Mouse (Mus musculus) limb, embryonic 10.5 days (tissue): ENCODE data around the gene Kdm2a. TPM values are rescaled to one million over a fixed set of nuclear protein-coding genes. Genes with fewer than 3 reads are reported as not detected.

ENCODE experiments used
- DNase-seq: peaks from one replicate; pipeline ENCODE4 v3.0.0-alpha.2; 2017; ENCODE audit warnings: low spot score
- H3K27ac ChIP-seq: fragments of 300-500 bp; sonication (generic); 2 replicates; pipeline ENCODE4 v1.5.1; 2016; ENCODE audit warnings: mild to moderate bottlenecking
- H3K27me3 ChIP-seq: fragments of 300-500 bp; sonication (generic); 2 replicates; pipeline ENCODE4 v1.6.1; 2016; ENCODE audit warnings: low read depth, mild to moderate bottlenecking; ENCODE audit not compliant: poor library complexity, severe bottlenecking
- H3K36me3 ChIP-seq: fragments of 300-500 bp; sonication (generic); 2 replicates; pipeline ENCODE4 v1.6.1; 2016; ENCODE audit warnings: mild to moderate bottlenecking, moderate library complexity
- H3K4me1 ChIP-seq: fragments of 300-500 bp; sonication (generic); 2 replicates; pipeline ENCODE4 v1.6.1; 2016
- H3K4me3 ChIP-seq: fragments of 300-500 bp; sonication (generic); 2 replicates; pipeline ENCODE4 v1.5.1; 2016; ENCODE audit warnings: mild to moderate bottlenecking, moderate library complexity
- H3K9me3 ChIP-seq: fragments of 300-500 bp; sonication (generic); replicated peaks from 2 replicates; pipeline ENCODE4 v1.6.1; 2016; ENCODE audit warnings: mild to moderate bottlenecking
- WGBS: fragments of 180-500 bp; shearing (Covaris S2); methylation state at CpG from one replicate; pipeline ENCODE4 v1.1.7; 2016; 5-methylcytosine and 5-hydroxymethylcytosine counted together
- polyA plus RNA-seq: library from polyadenylated mRNA; unstranded; fragments of >200 nt; fragmentation: Nextera tagmentation; extraction: Ambion mirVana; gene quantifications from 2 replicates; pipeline ENCODE4 v1.2.1, GENCODE M21; 2016

The Kdm2a gene
- polyA plus RNA-seq, 1 experiment from 2014 or later: 77.9 TPM

GRCm38 (mm10) chr19:4433756-4434155 is 35.7 kb upstream of the Kdm2a start:
- no peak overlapping the region for H3K4me3 ChIP-seq
- DNase-seq: no peak
- H3K9me3 ChIP-seq: no peaks in the 10 kb centered on the region
- no peaks in the 10 kb centered on the region for H3K27me3 ChIP-seq
- 90% methylated on average over 1 of the region's 1 CpGs for WGBS
- peaks cover 52% of the 10 kb centered on the region for H3K36me3 ChIP-seq
- peaks cover 11% of the 10 kb centered on the region for H3K4me1 ChIP-seq
- no peak overlapping the region for H3K27ac ChIP-seq

GRCm38 (mm10) chr19:4430091-4430620 is 32.1 kb upstream of the Kdm2a start:
- H3K36me3 ChIP-seq: peaks cover 58% of the 10 kb centered on the region
- no peaks in the 10 kb centered on the region for H3K9me3 ChIP-seq
- H3K4me1 ChIP-seq: no peaks in the 10 kb centered on the region
- no peaks in the 10 kb centered on the region for H3K27me3 ChIP-seq
- DNase-seq: no peak
- H3K4me3 ChIP-seq: no peak overlapping the region
- whole genome bisulfite sequencing: 94% methylated on average over 4 of the region's 4 CpGs
- H3K27ac ChIP-seq: no peak overlapping the region

DNA sequence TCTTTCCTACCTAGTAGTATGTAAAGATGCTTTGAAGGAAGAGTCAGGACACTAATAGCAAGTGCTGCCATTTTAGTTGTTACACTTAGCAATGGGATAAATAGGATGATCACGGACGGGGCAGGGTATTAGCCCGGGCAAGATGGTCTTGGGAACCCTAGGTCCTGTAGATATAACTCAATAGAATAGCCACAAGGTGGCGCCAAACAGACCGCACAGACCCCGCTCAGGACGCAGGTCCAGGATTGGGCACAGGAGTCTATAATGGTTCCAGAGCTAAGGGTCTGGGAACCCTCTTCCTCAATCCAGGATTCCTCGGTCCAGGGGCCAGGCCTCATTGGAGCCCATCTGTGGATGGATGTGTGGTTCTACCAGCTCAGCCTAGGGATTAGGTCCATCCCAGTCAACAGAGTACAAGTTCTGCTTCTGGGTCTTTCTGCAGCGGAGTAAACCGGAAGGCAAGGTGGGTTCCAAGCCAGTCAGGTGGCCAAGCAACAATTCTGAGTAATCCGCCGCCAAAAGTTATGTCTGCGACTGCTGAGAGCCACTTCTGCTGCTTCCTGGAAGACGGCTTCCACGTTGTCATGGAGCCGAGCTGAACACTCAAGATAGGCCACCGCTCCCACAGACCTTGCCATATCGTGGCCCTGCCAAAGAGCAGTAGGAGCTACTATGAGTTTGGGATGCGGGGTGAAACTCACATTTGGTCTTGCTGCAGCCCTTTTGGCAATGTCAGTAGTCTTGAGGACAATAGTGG is 27.7 kb upstream of the Kdm2a start:
- peak; percentile 59 for DNase-seq

DNA sequence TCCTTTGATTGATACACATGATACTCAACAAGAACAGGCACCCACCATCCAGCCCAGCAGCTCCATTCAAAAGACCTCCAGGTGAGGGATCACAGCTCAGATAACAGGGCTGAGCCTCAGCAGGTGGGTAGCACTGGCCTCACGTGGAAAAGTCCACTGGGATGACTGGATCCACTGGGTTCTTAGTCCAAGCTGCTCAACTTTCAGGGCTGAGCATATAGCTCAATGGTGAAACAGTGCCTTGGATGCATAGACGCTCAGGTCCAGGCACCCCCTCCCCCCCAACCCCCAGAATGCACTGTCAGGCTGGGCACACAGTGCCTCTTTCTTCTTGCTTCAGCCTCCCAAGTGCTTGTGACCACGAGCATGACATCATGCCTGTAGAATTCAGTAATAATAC is 24.9 kb upstream of the Kdm2a start:
- no peak for DNase-seq
- Histone ChIP-seq H3K27ac (no peak overlapping the region), H3K9me3 (no peaks in the 10 kb centered on the region), H3K36me3 (peaks cover 46% of the 10 kb centered on the region), H3K27me3 (no peaks in the 10 kb centered on the region), H3K4me3 (no peak overlapping the region), H3K4me1 (no peaks in the 10 kb centered on the region)
- WGBS: 86% methylated on average over 3 of the region's 3 CpGs

More for the DNA sequence above, 27.7 kb upstream of the Kdm2a start:
- 78% methylated on average over 19 of the region's 19 CpGs for WGBS
- Histone ChIP-seq H3K36me3 (peaks cover 56% of the 10 kb centered on the region), H3K4me1 (no peaks in the 10 kb centered on the region), H3K4me3 (no peak overlapping the region), H3K9me3 (no peaks in the 10 kb centered on the region), H3K27me3 (no peaks in the 10 kb centered on the region), H3K27ac (no peak overlapping the region)

DNA sequence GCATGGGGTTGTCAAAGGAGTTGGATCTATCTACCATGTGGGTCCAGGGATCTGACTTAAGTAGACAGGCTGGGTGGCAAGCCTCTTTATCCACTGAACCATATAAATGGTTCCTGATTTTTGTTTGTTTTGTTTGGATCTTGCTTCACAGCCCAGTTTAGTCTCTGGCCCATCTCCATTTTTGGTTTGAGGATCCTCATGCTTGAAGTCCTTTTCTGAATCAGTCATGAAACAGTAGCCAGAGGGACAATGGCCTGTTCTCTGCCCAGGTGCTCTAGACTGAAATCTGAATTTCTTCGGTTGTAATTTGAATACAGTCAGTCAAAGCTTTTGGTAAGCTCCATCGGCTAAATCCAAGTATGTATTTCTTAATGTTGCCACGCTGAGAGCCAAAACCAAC is 24.5 kb upstream of the Kdm2a start:
- Histone ChIP-seq H3K4me1 (no peaks in the 10 kb centered on the region), H3K27ac (no peak overlapping the region), H3K4me3 (no peak overlapping the region), H3K36me3 (peaks cover 42% of the 10 kb centered on the region), H3K9me3 (no peaks in the 10 kb centered on the region), H3K27me3 (no peaks in the 10 kb centered on the region)
- 95% methylated on average over 3 of the region's 3 CpGs for WGBS
- DNase-seq: no peak

DNA sequence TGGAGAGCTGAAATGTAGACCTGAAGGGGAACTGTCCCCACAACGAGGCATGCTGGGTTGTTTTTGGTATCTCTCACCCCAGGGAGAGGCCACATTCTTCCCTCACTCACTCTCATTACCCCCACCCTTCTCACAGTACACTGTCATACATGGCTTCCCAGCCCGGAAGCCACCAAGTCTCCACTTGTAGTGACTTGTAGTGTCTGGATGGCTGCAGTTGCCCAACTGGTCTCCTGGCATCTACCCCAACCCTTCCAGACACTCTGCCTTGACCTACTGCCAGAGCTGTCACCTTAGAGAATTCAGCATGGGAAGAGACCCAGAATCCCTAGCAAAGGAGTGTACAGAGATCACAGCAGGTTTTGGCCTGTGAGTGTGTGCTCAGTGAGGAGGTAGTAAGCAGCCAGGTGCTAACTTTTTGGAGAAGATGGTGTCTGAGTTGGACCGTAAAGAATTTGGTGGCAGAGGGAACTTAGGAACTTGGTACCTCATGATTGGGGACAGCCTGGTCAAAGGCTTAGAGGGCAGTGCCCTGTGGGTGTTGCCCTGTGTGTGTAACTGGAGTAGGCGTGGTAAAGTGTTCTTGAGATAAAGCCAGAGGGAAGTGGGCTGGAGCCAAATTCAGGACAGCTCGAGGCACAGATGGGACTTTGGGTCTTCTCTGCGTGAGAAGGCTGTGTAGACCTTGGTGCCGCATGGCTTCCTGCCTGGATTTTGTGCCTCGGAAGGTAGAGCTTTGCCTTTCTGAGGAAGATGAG is 22.2 kb upstream of the Kdm2a start:
- Histone ChIP-seq H3K4me3 (no peak overlapping the region), H3K27ac (no peak overlapping the region), H3K36me3 (peaks cover 26% of the 10 kb centered on the region), H3K9me3 (no peaks in the 10 kb centered on the region), H3K27me3 (no peaks in the 10 kb centered on the region), H3K4me1 (no peaks in the 10 kb centered on the region)
- WGBS: 88% methylated on average over 8 of the region's 8 CpGs
- DNase-seq: no peak

GRCm38 (mm10) chr19:4419711-4420110 is 21.6 kb upstream of the Kdm2a start:
- peaks cover 20% of the 10 kb centered on the region for H3K36me3 ChIP-seq
- no peaks in the 10 kb centered on the region for H3K4me1 ChIP-seq
- H3K27ac ChIP-seq: no peak overlapping the region
- DNase-seq: no peak
- no peak overlapping the region for H3K4me3 ChIP-seq
- no peaks in the 10 kb centered on the region for H3K9me3 ChIP-seq
- H3K27me3 ChIP-seq: no peaks in the 10 kb centered on the region
- 94% methylated on average over 5 of the region's 5 CpGs for WGBS

- H3K27me3 ChIP-seq: no peaks in the 10 kb centered on the region
- no peaks in the 10 kb centered on the region for H3K4me1 ChIP-seq
- no peak overlapping the region for H3K27ac ChIP-seq
- peaks cover 9% of the 10 kb centered on the region; the same call in 1 of the 2 replicates for H3K36me3 ChIP-seq
- DNase-seq: peak; percentile 21
- H3K4me3 ChIP-seq: no peak overlapping the region
- no peaks in the 10 kb centered on the region for H3K9me3 ChIP-seq
Observed at GRCm38 (mm10) chr19:4417713-4418112, 19.6 kb upstream of the Kdm2a start.

DNA sequence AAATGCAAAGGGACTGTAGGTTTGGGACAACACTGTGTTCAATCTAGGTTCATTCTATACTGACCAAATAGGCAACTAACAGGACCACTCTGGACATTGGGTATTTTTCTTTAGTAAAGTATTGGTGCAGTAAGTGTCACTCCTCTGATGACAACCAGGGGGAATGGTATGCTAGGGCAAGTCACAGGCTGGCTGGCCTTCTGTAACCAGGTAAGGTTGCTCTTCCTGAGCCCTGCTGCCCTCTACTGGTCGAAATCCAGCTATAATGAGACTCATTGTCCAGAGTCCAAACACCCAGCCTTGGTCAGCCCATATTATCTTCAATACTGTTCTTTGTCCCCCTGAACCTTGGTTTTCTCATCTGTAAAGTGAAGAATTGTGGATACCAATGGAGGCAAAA is 19.1 kb upstream of the Kdm2a start:
- H3K27me3 ChIP-seq: no peaks in the 10 kb centered on the region
- 0% methylated on average over 1 of the region's 1 CpGs for WGBS

GRCm38 (mm10) chr19:4414631-4415030 is 16.5 kb upstream of the Kdm2a start:
- no peak for DNase-seq
- H3K36me3 ChIP-seq: no peaks in the 10 kb centered on the region
- no peaks in the 10 kb centered on the region for H3K9me3 ChIP-seq
- no peak overlapping the region for H3K27ac ChIP-seq
- H3K4me3 ChIP-seq: no peak overlapping the region
- H3K27me3 ChIP-seq: no peaks in the 10 kb centered on the region
- 80% methylated on average over 1 of the region's 1 CpGs for WGBS
- no peaks in the 10 kb centered on the region for H3K4me1 ChIP-seq

More for the DNA sequence above, 19.1 kb upstream of the Kdm2a start:
- DNase-seq: peak; percentile 51
- Histone ChIP-seq H3K4me1 (no peaks in the 10 kb centered on the region), H3K4me3 (no peak overlapping the region), H3K36me3 (peaks cover 9% of the 10 kb centered on the region; the same call in 1 of the 2 replicates), H3K27ac (no peak overlapping the region), H3K9me3 (no peaks in the 10 kb centered on the region)

GRCm38 (mm10) chr19:4409062-4409461 is 11.0 kb upstream of the Kdm2a start:
- Histone ChIP-seq H3K9me3 (no peaks in the 10 kb centered on the region), H3K4me1 (no peaks in the 10 kb centered on the region)
- WGBS: 62% methylated on average over 2 of the region's 2 CpGs

GRCm38 (mm10) chr19:4404840-4405239 is 6.8 kb upstream of the Kdm2a start:
- WGBS: 93% methylated on average over 2 of the region's 2 CpGs
- no peak overlapping the region for H3K27ac ChIP-seq

More at GRCm38 (mm10) chr19:4409062-4409461, 11.0 kb upstream of the Kdm2a start:
- Histone ChIP-seq H3K4me3 (no peak overlapping the region), H3K27ac (no peak overlapping the region), H3K27me3 (no peaks in the 10 kb centered on the region), H3K36me3 (no peaks in the 10 kb centered on the region)
- DNase-seq: no peak

GRCm38 (mm10) chr19:4398959-4399358 is 874 bp upstream of the Kdm2a start:
- Histone ChIP-seq H3K4me1 (peaks cover 20% of the 10 kb centered on the region), H3K27ac (no peak overlapping the region), H3K4me3 (peak overlapping the region; percentile 97; the same call in 1 of the 2 replicates)

More at GRCm38 (mm10) chr19:4404840-4405239, 6.8 kb upstream of the Kdm2a start:
- Histone ChIP-seq H3K36me3 (0 out of 2 replicates have a peak, but pooled peaks cover 2% of the 10 kb centered on the region), H3K4me3 (no peak overlapping the region), H3K4me1 (no peaks in the 10 kb centered on the region), H3K9me3 (no peaks in the 10 kb centered on the region), H3K27me3 (no peaks in the 10 kb centered on the region)
- DNase-seq: no peak

More at GRCm38 (mm10) chr19:4398959-4399358, 874 bp upstream of the Kdm2a start:
- no peaks in the 10 kb centered on the region for H3K9me3 ChIP-seq
- 71% methylated on average over 4 of the region's 4 CpGs for WGBS
- no peak for DNase-seq
- H3K27me3 ChIP-seq: no peaks in the 10 kb centered on the region
- 0 out of 2 replicates have a peak, but pooled peaks cover 2% of the 10 kb centered on the region for H3K36me3 ChIP-seq
